Mouse (Mus musculus) small intestine, adult 2 months (tissue): Measurements from ENCODE around the gene Mrgprg. TPM values are rescaled to one million over a fixed set of nuclear protein-coding genes. Genes with fewer than 3 reads are reported as not detected.
A peak's percentile ranks its signal among the peaks of the same experiment; 100 is the strongest.

ENCODE experiments used
- H3K27ac ChIP-seq: fragments of 200-500 bp; 2 replicates; pipeline ENCODE4 v1.5.1; 2012; ENCODE audit warnings: low read depth, low read length, control low read depth, inconsistent platforms; ENCODE audit not compliant: insufficient read depth
- H3K27me3 ChIP-seq: fragments of 200-500 bp; 2 replicates; pipeline ENCODE4 v1.6.1; 2012; ENCODE audit warnings: mild to moderate bottlenecking, moderate library complexity, low read length, inconsistent platforms; ENCODE audit not compliant: control insufficient read depth, insufficient read depth
- H3K36me3 ChIP-seq: fragments of 200-500 bp; 2 replicates; pipeline ENCODE4 v1.6.1; 2012; ENCODE audit warnings: mild to moderate bottlenecking, low read length, control low read depth, inconsistent platforms; ENCODE audit not compliant: control insufficient read depth, insufficient read depth
- H3K4me1 ChIP-seq: fragments of 200-500 bp; 2 replicates; pipeline ENCODE4 v1.6.1; 2012; ENCODE audit warnings: low read length, inconsistent platforms, mixed read lengths; ENCODE audit not compliant: control insufficient read depth, insufficient read depth, insufficient read length
- H3K4me3 ChIP-seq: fragments of 200-500 bp; 2 replicates; pipeline ENCODE4 v1.5.1; 2012; ENCODE audit warnings: low read depth, mild to moderate bottlenecking, control low read depth, inconsistent platforms, low read length, moderate library complexity
- CTCF ChIP-seq: fragments of 200-500 bp; IDR thresholded peaks from 2 replicates; pipeline ENCODE4 v1.5.1; 2012; ENCODE audit warnings: low read depth, mild to moderate bottlenecking, control low read depth, inconsistent platforms, low read length, moderate library complexity, mixed read lengths; ENCODE audit not compliant: insufficient replicate concordance, insufficient read length; ENCODE audit errors: extremely low read depth
- POLR2A ChIP-seq: fragments of 200-500 bp; IDR thresholded peaks from 2 replicates; pipeline ENCODE4 v1.6.1; 2012; ENCODE audit warnings: low read depth, mild to moderate bottlenecking, control low read depth, inconsistent platforms, low read length, moderate library complexity
- WGBS: fragments of 180-500 bp; shearing (Covaris S2); methylation state at CpG from one replicate; pipeline ENCODE4 v1.1.7; 2018; 5-methylcytosine and 5-hydroxymethylcytosine counted together
- polyA plus RNA-seq: library from polyadenylated mRNA; depleted of rRNA; stranded (reverse); fragments of >200 nt; gene quantifications from 2 replicates; pipeline ENCODE4 v1.2.3, GENCODE M21; 2012

Gene Mrgprg
- polyA plus RNA-seq, 1 experiment: not detected

DNA sequence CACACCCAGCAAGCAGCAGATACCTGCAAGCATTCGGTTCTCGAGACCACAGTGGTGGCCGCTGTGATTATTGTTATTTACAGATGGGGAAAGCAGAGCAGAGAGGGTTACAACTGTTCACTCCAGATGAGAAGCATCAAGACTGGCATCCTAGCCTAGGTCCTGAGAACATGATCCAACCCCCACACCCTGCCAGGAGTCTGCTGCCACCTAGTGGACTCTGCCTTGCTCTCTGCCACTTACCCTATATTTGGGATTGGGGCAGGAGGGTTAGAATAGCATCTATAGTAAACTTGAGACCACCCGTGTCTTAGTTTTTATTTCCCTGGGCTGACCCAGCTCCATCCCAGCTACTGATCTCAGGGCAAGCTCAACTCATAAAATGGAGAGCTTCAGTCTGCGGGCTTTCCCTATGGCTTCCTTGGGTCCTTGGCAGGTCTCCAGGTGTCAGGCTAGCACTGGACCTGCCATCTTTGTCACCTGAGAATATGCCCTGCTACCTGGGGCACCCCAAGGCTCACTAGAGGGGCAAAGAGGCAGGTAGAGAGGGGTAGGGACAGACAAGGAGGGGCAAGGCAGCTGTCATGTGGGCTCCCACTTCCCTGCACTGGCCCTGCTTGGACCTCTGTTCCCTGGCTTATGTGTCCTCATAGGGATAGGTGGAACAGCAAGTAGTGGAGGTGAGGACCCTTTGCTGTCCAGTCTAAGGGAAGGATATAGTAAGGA lies 12.6 kb downstream of the Mrgprg start:
- no peak overlapping the region for H3K4me3 ChIP-seq
- 38% methylated on average over 5 of the region's 5 CpGs for WGBS
- no peaks in the 10 kb centered on the region for H3K27me3 ChIP-seq
- no peaks in the 10 kb centered on the region for H3K36me3 ChIP-seq
- no peak overlapping the region for H3K27ac ChIP-seq
- TF ChIP-seq CTCF: peak; percentile 89; the same call in 1 of the 2 replicates
- TF ChIP-seq POLR2A: no peak
- H3K4me1 ChIP-seq: peaks cover 17% of the 10 kb centered on the region

GRCm38 (mm10) chr7:143752606-143753005 lies 14.2 kb downstream of the Mrgprg start:
- H3K4me3 ChIP-seq: no peak overlapping the region
- no peak for TF ChIP-seq POLR2A
- no peak for TF ChIP-seq CTCF

DNA sequence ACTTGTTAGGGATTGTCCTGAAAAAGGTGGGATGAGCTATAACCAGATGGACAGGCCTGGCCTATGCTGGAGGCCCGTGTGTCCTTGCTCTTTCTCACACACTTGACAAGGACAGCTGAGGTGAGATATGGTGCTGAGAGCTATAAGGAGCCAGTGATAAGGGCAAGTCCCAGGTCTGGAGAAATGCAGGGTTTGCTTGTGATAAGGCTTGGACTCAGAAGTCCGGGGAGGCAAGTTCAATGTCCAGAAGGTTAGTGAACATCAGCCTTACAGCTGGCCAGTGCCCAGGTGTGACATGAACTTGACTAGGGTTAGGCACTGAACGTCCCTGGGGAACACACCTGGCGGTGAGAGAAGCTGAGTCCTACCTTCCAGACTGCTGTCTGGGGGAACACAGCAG lies 14.7 kb downstream of the Mrgprg start:
- TF ChIP-seq CTCF (no peak), POLR2A (no peak)
- H3K4me1 ChIP-seq: peaks cover 14% of the 10 kb centered on the region
- peak overlapping the region; percentile 75 for H3K27ac ChIP-seq
- no peaks in the 10 kb centered on the region for H3K36me3 ChIP-seq
- no peaks in the 10 kb centered on the region for H3K27me3 ChIP-seq
- 37% methylated on average over 4 of the region's 4 CpGs for WGBS
- H3K4me3 ChIP-seq: no peak overlapping the region

More at GRCm38 (mm10) chr7:143752606-143753005, 14.2 kb downstream of the Mrgprg start:
- Histone ChIP-seq H3K36me3 (no peaks in the 10 kb centered on the region), H3K4me1 (peaks cover 17% of the 10 kb centered on the region), H3K27ac (0 out of 2 replicates have a peak overlapping the region, but pooled peaks have one; percentile 27), H3K27me3 (no peaks in the 10 kb centered on the region)
- 85% methylated on average over 3 of the region's 3 CpGs for WGBS

DNA sequence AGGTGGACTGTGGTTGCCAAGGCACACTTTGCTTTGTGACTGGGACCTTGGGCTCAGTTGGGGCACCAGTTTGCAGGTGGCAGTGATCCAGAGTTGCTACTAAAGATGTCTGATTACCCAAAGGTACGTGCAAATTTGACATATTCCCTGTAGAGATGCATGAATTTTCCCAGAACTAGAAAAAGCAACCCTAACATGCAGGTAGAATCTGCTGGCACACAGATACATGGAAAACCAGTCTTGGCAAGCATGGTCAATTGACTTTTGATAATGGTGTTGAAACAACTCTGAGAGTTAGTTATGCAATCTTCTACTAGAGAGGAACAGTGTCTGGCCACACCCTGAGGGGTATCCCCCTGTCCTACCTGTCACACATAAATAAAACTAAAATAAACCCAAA lies 15.4 kb downstream of the Mrgprg start:
- TF ChIP-seq CTCF: no peak
- no peak for TF ChIP-seq POLR2A
- no peaks in the 10 kb centered on the region for H3K27me3 ChIP-seq
- peaks cover 10% of the 10 kb centered on the region for H3K4me1 ChIP-seq
- 32% methylated on average over 1 of the region's 1 CpGs for WGBS
- no peaks in the 10 kb centered on the region for H3K36me3 ChIP-seq
- no peak overlapping the region for H3K4me3 ChIP-seq
- 0 out of 2 replicates have a peak overlapping the region, but pooled peaks have one; percentile 75 for H3K27ac ChIP-seq

- Histone ChIP-seq H3K27ac (no peak overlapping the region), H3K36me3 (no peaks in the 10 kb centered on the region), H3K4me1 (peaks cover 9% of the 10 kb centered on the region), H3K27me3 (no peaks in the 10 kb centered on the region), H3K4me3 (no peak overlapping the region)
- WGBS: 73% methylated on average over 3 of the region's 3 CpGs
- TF ChIP-seq CTCF (no peak), POLR2A (no peak)
These were observed 17.7 kb downstream of the Mrgprg start for GRCm38 (mm10) chr7:143749045-143749444.

- no peak overlapping the region for H3K4me3 ChIP-seq
- WGBS: 8% methylated on average over 16 of the region's 16 CpGs
- H3K27ac ChIP-seq: no peak overlapping the region
- no peaks in the 10 kb centered on the region for H3K36me3 ChIP-seq
- peak; percentile 98 for TF ChIP-seq CTCF
- TF ChIP-seq POLR2A: no peak
- no peaks in the 10 kb centered on the region for H3K27me3 ChIP-seq
- peaks cover 9% of the 10 kb centered on the region for H3K4me1 ChIP-seq
These were observed 18.5 kb downstream of the Mrgprg start for GRCm38 (mm10) chr7:143748041-143748868.

GRCm38 (mm10) chr7:143740653-143741052 lies 26.1 kb downstream of the Mrgprg start:
- peaks cover 24% of the 10 kb centered on the region for H3K4me1 ChIP-seq
- WGBS: 19% methylated on average over 2 of the region's 2 CpGs
- peak overlapping the region; percentile 84 for H3K4me3 ChIP-seq
- H3K36me3 ChIP-seq: no peaks in the 10 kb centered on the region
- TF ChIP-seq CTCF (no peak), POLR2A (no peak)
- peak overlapping the region; percentile 63 for H3K27ac ChIP-seq
- H3K27me3 ChIP-seq: no peaks in the 10 kb centered on the region
